Mouse (Mus musculus): ENCODE results near the gene Kcnk10.

Gene Kcnk10

GRCm38 (mm10) chr12:98481048-98481447 is 97.1 kb downstream of the Kcnk10 start:
- TF ChIP-seq GATA4 (IDR thresholded peaks at IDR 0.05; ENCODE audit: insufficient replicate concordance, low read length), result no peak

- TF ChIP-seq GATA4 (IDR thresholded peaks at IDR 0.05; ENCODE audit: insufficient replicate concordance, low read length), result no peak
Observed at GRCm38 (mm10) chr12:98477673-98478461, 100.2 kb downstream of the Kcnk10 start.

GRCm38 (mm10) chr12:98471232-98471631 is 106.9 kb downstream of the Kcnk10 start:
- no peak for TF ChIP-seq GATA4 (IDR thresholded peaks at IDR 0.05; ENCODE audit: insufficient replicate concordance, low read length)

- TF ChIP-seq GATA4 (IDR thresholded peaks at IDR 0.05; ENCODE audit: insufficient replicate concordance, low read length), result no peak
Observed at GRCm38 (mm10) chr12:98470097-98470496, 108.0 kb downstream of the Kcnk10 start.

- no peak for TF ChIP-seq GATA4 (IDR thresholded peaks at IDR 0.05; ENCODE audit: insufficient replicate concordance, low read length)
Observed at GRCm38 (mm10) chr12:98467793-98468192, 110.3 kb downstream of the Kcnk10 start.

- TF ChIP-seq GATA4 (IDR thresholded peaks at IDR 0.05; ENCODE audit: insufficient replicate concordance, low read length), result no peak
Observed at GRCm38 (mm10) chr12:98459889-98460288, 118.2 kb downstream of the Kcnk10 start.

- no peak for TF ChIP-seq GATA4 (IDR thresholded peaks at IDR 0.05; ENCODE audit: insufficient replicate concordance, low read length)
Observed at GRCm38 (mm10) chr12:98458944-98459343, 119.2 kb downstream of the Kcnk10 start.

GRCm38 (mm10) chr12:98458516-98458915 is 119.6 kb downstream of the Kcnk10 start:
- TF ChIP-seq GATA4 (IDR thresholded peaks at IDR 0.05; ENCODE audit: insufficient replicate concordance, low read length), result no peak

- TF ChIP-seq GATA4 (IDR thresholded peaks at IDR 0.05; ENCODE audit: insufficient replicate concordance, low read length), result no peak
Observed at GRCm38 (mm10) chr12:98453161-98453560, 124.9 kb downstream of the Kcnk10 start.

GRCm38 (mm10) chr12:98452646-98453045 is 125.5 kb downstream of the Kcnk10 start:
- TF ChIP-seq GATA4 (IDR thresholded peaks at IDR 0.05; ENCODE audit: insufficient replicate concordance, low read length), result no peak

GRCm38 (mm10) chr12:98445637-98446036 is 132.5 kb downstream of the Kcnk10 start:
- TF ChIP-seq GATA4 (IDR thresholded peaks at IDR 0.05; ENCODE audit: insufficient replicate concordance, low read length), result no peak

- no peak for TF ChIP-seq GATA4 (IDR thresholded peaks at IDR 0.05; ENCODE audit: insufficient replicate concordance, low read length)
Observed at GRCm38 (mm10) chr12:98444860-98445259, 133.2 kb downstream of the Kcnk10 start.

- no peak for TF ChIP-seq GATA4 (IDR thresholded peaks at IDR 0.05; ENCODE audit: insufficient replicate concordance, low read length)
Observed at GRCm38 (mm10) chr12:98443754-98444153, 134.4 kb downstream of the Kcnk10 start.

GRCm38 (mm10) chr12:98438080-98438479 is 140.0 kb downstream of the Kcnk10 start:
- no peak for TF ChIP-seq GATA4 (IDR thresholded peaks at IDR 0.05; ENCODE audit: insufficient replicate concordance, low read length)

GRCm38 (mm10) chr12:98430683-98431082 is 147.4 kb downstream of the Kcnk10 start:
- TF ChIP-seq GATA4 (IDR thresholded peaks at IDR 0.05; ENCODE audit: insufficient replicate concordance, low read length), result no peak

- no peak for TF ChIP-seq GATA4 (IDR thresholded peaks at IDR 0.05; ENCODE audit: insufficient replicate concordance, low read length)
Observed at GRCm38 (mm10) chr12:98421340-98421739, 156.8 kb downstream of the Kcnk10 start.

GRCm38 (mm10) chr12:98419849-98420248 is 158.3 kb downstream of the Kcnk10 start:
- TF ChIP-seq GATA4 (IDR thresholded peaks at IDR 0.05; ENCODE audit: insufficient replicate concordance, low read length), result no peak
